ENCODE assay signal across 8 mouse cellular contexts in the genomic region with DNA sequence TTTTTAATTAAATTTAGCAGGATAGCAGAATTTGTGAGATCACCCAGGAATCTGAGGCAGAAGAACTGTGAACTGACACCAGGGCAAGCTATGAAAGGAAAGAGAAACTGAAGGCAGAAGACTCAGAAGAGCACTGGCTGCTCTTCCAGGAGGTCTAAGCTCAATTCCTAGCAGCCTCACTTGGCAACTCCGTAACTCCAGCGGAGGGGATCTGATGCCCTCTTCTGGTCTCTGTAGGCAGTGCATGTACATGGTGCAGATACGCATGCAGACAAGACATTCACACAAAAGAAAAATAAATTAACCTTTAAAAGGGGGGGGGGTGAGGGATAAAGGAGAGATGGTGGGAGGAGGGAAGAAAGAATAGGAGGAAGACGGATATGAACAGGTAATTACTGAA.
A peak's percentile ranks its signal among the peaks of the same experiment; 100 is the strongest.
DNase-seq lines count a peak whose midpoint lies in the region; ATAC-seq and TF ChIP-seq lines count a peak whose summit lies in the region.

No protein-coding gene starts in this region.

- no peak overlapping the region for H3K9ac ChIP-seq in forebrain, embryonic 11.5 days (ENCODE audit: low read length)
- H3K9ac ChIP-seq in forebrain, embryonic 13.5 days: no peak overlapping the region
- no peak overlapping the region for H3K9ac ChIP-seq in liver, adult 2 months (ENCODE audit: low read depth, low read length)
- H3K9ac ChIP-seq in liver, embryonic 11.5 days (ENCODE audit: low read depth, low read length): no peak overlapping the region
- H3K9ac ChIP-seq in limb, embryonic 11.5 days (ENCODE audit: low read length): no peak overlapping the region
- H3K9ac ChIP-seq in heart, embryonic 12.5 days: no peak overlapping the region

- 62% methylated on average over 4 of the region's 4 CpGs for WGBS in forebrain, embryonic 11.5 days
- 52% methylated on average over 4 of the region's 4 CpGs for whole genome bisulfite sequencing in forebrain, embryonic 13.5 days
- 79% methylated on average over 4 of the region's 4 CpGs for WGBS in liver, adult 2 months
- WGBS in liver, embryonic 11.5 days: 61% methylated on average over 4 of the region's 4 CpGs
- 60% methylated on average over 4 of the region's 4 CpGs for WGBS in limb, embryonic 11.5 days
- 58% methylated on average over 4 of the region's 4 CpGs for WGBS in heart, embryonic 12.5 days

- no peak overlapping the region for H3K27ac ChIP-seq in forebrain, embryonic 11.5 days (ENCODE audit: low read depth, low read length)
- no peak overlapping the region for H3K27ac ChIP-seq in forebrain, embryonic 13.5 days
- no peak overlapping the region for H3K27ac ChIP-seq in liver, adult 2 months (replicated peaks; ENCODE audit: insufficient read depth, low read depth, low read length)
- H3K27ac ChIP-seq in liver, embryonic 11.5 days (ENCODE audit: low read depth, low read length): no peak overlapping the region
- H3K27ac ChIP-seq in limb, embryonic 11.5 days (replicated peaks; ENCODE audit: low read depth, low read length): no peak overlapping the region
- H3K27ac ChIP-seq in heart, embryonic 12.5 days (ENCODE audit: poor library complexity, severe bottlenecking): no peak overlapping the region

- no peak for TF ChIP-seq POLR2A in liver, adult 2 months (IDR thresholded peaks at IDR 0.05; ENCODE audit: extremely low read depth, insufficient read depth, low read length)

- H3K79me2 ChIP-seq in liver, adult 2 months (ENCODE audit: control insufficient read depth, insufficient read depth, low read length): no peaks in the 10 kb centered on the region

- H3K4me2 ChIP-seq in forebrain, embryonic 11.5 days (ENCODE audit: low read depth, low read length, severe bottlenecking): no peak overlapping the region
- no peak overlapping the region for H3K4me2 ChIP-seq in forebrain, embryonic 13.5 days
- no peak overlapping the region for H3K4me2 ChIP-seq in liver, embryonic 11.5 days
- no peak overlapping the region for H3K4me2 ChIP-seq in limb, embryonic 11.5 days (ENCODE audit: low read depth, severe bottlenecking)
- no peak overlapping the region for H3K4me2 ChIP-seq in heart, embryonic 12.5 days

- peak; percentile 59 for DNase-seq in forebrain, embryonic 11.5 days (ENCODE audit: low spot score)
- no peak for DNase-seq in liver, adult 2 months (ENCODE audit: extremely low read depth, low read depth, low spot score)
- DNase-seq in liver, embryonic 11.5 days (ENCODE audit: low spot score): no peak
- no peak for DNase-seq in G1E (ENCODE audit: low spot score)
- DNase-seq in limb, embryonic 11.5 days (ENCODE audit: low spot score): peak; percentile 63
- no peak for DNase-seq in urinary bladder, postnatal 4 days (ENCODE audit: low spot score in 2 of 2)

- no peaks in the 10 kb centered on the region for H3K36me3 ChIP-seq in forebrain, embryonic 11.5 days (ENCODE audit: control insufficient read depth, insufficient read depth, low read length)
- no peaks in the 10 kb centered on the region for H3K36me3 ChIP-seq in forebrain, embryonic 13.5 days (ENCODE audit: poor library complexity, severe bottlenecking)
- H3K36me3 ChIP-seq in liver, adult 2 months (ENCODE audit: control insufficient read depth, insufficient read depth, low read length): no peaks in the 10 kb centered on the region
- no peaks in the 10 kb centered on the region for H3K36me3 ChIP-seq in liver, embryonic 11.5 days (ENCODE audit: control insufficient read depth, insufficient read depth, low read length)
- H3K36me3 ChIP-seq in G1E (replicated peaks): peaks cover 47% of the 10 kb centered on the region
- no peaks in the 10 kb centered on the region for H3K36me3 ChIP-seq in limb, embryonic 11.5 days (ENCODE audit: control insufficient read depth, insufficient read depth, low read length)
- no peaks in the 10 kb centered on the region for H3K36me3 ChIP-seq in heart, embryonic 12.5 days

- H3K9me3 ChIP-seq in forebrain, embryonic 11.5 days (ENCODE audit: control insufficient read depth, low read length): no peaks in the 10 kb centered on the region
- no peaks in the 10 kb centered on the region for H3K9me3 ChIP-seq in forebrain, embryonic 13.5 days (replicated peaks)
- H3K9me3 ChIP-seq in liver, embryonic 11.5 days (ENCODE audit: control insufficient read depth, low read length): no peaks in the 10 kb centered on the region
- H3K9me3 ChIP-seq in G1E (replicated peaks): no peaks in the 10 kb centered on the region
- no peaks in the 10 kb centered on the region for H3K9me3 ChIP-seq in limb, embryonic 11.5 days (ENCODE audit: control insufficient read depth, low read length)
- H3K9me3 ChIP-seq in heart, embryonic 12.5 days (replicated peaks): no peaks in the 10 kb centered on the region; the same call in 1 of the 2 replicates

- no peak for ATAC-seq in forebrain, embryonic 11.5 days (replicated peaks; ENCODE audit: low FRiP score)
- no peak for ATAC-seq in forebrain, embryonic 13.5 days
- no peak for ATAC-seq in liver, embryonic 11.5 days (replicated peaks; ENCODE audit: low FRiP score)
- no peak for ATAC-seq in G1E (ENCODE audit: extremely low read depth, insufficient number of reproducible peaks, low FRiP score, poor library complexity, severe bottlenecking)
- ATAC-seq in limb, embryonic 11.5 days (ENCODE audit: insufficient number of reproducible peaks, low FRiP score, low TSS enrichment, low read depth): no peak
- ATAC-seq in heart, embryonic 12.5 days (ENCODE audit: insufficient number of reproducible peaks, low FRiP score): no peak

- peaks cover 5% of the 10 kb centered on the region; the same call in 1 of the 2 replicates for H3K4me1 ChIP-seq in forebrain, embryonic 11.5 days (replicated peaks; ENCODE audit: control insufficient read depth, insufficient read depth, low read length)
- peaks cover 13% of the 10 kb centered on the region; the same call in 1 of the 2 replicates for H3K4me1 ChIP-seq in forebrain, embryonic 13.5 days
- no peaks in the 10 kb centered on the region for H3K4me1 ChIP-seq in liver, adult 2 months (ENCODE audit: control insufficient read depth, insufficient read depth, low read length)
- H3K4me1 ChIP-seq in liver, embryonic 11.5 days (replicated peaks; ENCODE audit: control insufficient read depth, insufficient read depth, low read length): peaks cover 7% of the 10 kb centered on the region
- H3K4me1 ChIP-seq in G1E (ENCODE audit: insufficient read depth, low read depth, low read length): peaks cover 28% of the 10 kb centered on the region
- H3K4me1 ChIP-seq in limb, embryonic 11.5 days (ENCODE audit: control insufficient read depth, insufficient read depth, low read length): peaks cover 4% of the 10 kb centered on the region; the same call in 1 of the 2 replicates
- peaks cover 13% of the 10 kb centered on the region for H3K4me1 ChIP-seq in heart, embryonic 12.5 days (replicated peaks)

- H3K4me3 ChIP-seq in forebrain, embryonic 11.5 days (ENCODE audit: low read depth, low read length): no peak overlapping the region
- H3K4me3 ChIP-seq in forebrain, embryonic 13.5 days: no peak overlapping the region
- no peak overlapping the region for H3K4me3 ChIP-seq in liver, adult 2 months (ENCODE audit: insufficient read depth, low read depth, low read length)
- no peak overlapping the region for H3K4me3 ChIP-seq in liver, embryonic 11.5 days (ENCODE audit: low read depth, low read length)
- no peak overlapping the region for H3K4me3 ChIP-seq in G1E (ENCODE audit: low read depth, low read length)
- H3K4me3 ChIP-seq in limb, embryonic 11.5 days (ENCODE audit: low read depth, low read length): no peak overlapping the region
- no peak overlapping the region for H3K4me3 ChIP-seq in heart, embryonic 12.5 days

- peak; percentile 26; the same call in 1 of the 2 replicates for TF ChIP-seq CTCF in liver, adult 2 months (IDR thresholded peaks at IDR 0.05; ENCODE audit: low read depth, low read length)
- TF ChIP-seq CTCF in G1E (IDR thresholded peaks at IDR 0.05; ENCODE audit: low read depth, low read length): peak; percentile 26

- H3K27me3 ChIP-seq in forebrain, embryonic 11.5 days (ENCODE audit: control insufficient read depth, insufficient read depth, low read length): 0 out of 2 replicates have a peak, but pooled peaks cover under 1% of the 10 kb centered on the region
- H3K27me3 ChIP-seq in forebrain, embryonic 13.5 days: peaks cover 19% of the 10 kb centered on the region
- H3K27me3 ChIP-seq in liver, adult 2 months (ENCODE audit: control insufficient read depth, insufficient read depth, low read length): no peaks in the 10 kb centered on the region
- H3K27me3 ChIP-seq in liver, embryonic 11.5 days (replicated peaks; ENCODE audit: control insufficient read depth, insufficient read depth, low read length): peaks cover 6% of the 10 kb centered on the region
- H3K27me3 ChIP-seq in G1E (ENCODE audit: insufficient read depth, low read length): no peaks in the 10 kb centered on the region
- 0 out of 2 replicates have a peak, but pooled peaks cover 2% of the 10 kb centered on the region for H3K27me3 ChIP-seq in limb, embryonic 11.5 days (ENCODE audit: control insufficient read depth, insufficient read depth, low read length)
- peaks cover 10% of the 10 kb centered on the region for H3K27me3 ChIP-seq in heart, embryonic 12.5 days (replicated peaks)

Comparison
In these comparisons a context has a peak if more than half of its experiments do, and no peak if none do; other contexts are left out.
1. DNase-seq: peak in forebrain, embryonic 11.5 days (single experiment) and limb, embryonic 11.5 days (single experiment); none in liver, adult 2 months (single experiment), liver, embryonic 11.5 days (single experiment), G1E (single experiment) and urinary bladder, postnatal 4 days (0 of 2).